Mouse (Mus musculus) megakaryocyte, embryonic 14.5 days (primary cell): Measurements from ENCODE around the gene Pnkd.

Experiments
- FLI1 ChIP-seq: IDR thresholded peaks from 2 replicates; pipeline ENCODE4 v1.6.1; 2012; ENCODE audit warnings: low read length, inconsistent platforms, mixed read lengths
- GATA1 ChIP-seq: IDR thresholded peaks from 3 replicates; pipeline ENCODE4 v1.6.1; 2012; ENCODE audit warnings: mixed read lengths, low read length, inconsistent platforms, borderline replicate concordance

DNA sequence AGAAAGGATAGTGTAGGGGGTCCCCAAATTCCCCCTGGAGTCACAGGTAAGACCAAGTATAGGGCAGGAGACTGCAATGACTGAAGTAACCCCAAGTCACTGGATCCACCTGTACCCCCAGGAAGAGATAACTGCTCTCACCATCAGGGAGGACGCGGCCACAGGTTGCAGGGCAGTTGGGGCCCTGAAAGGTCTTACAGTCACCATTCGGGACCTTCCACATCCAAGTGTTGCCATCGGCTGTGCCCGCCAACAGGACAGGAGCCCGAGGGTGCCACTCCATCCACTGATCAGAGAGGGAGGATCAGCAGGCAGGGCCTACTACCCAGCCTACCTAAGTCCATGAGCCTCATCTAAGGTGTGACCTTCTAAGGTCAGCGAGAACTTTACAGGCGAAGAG lies 2.8 kb upstream of the Pnkd start:
- no peak for TF ChIP-seq GATA1
- no peak for TF ChIP-seq FLI1
